Mouse (Mus musculus): Measurements from ENCODE around the gene Galnt2. TPM values are rescaled to one million over a fixed set of nuclear protein-coding genes. Genes with fewer than 3 reads are reported as not detected.

Galnt2 gene
- polyA plus RNA-seq, 1 experiment = 22.2 TPM

- TF ChIP-seq CTCF (IDR thresholded peaks at IDR 0.05; ENCODE audit: borderline replicate concordance, control insufficient read depth, extremely low read depth, insufficient read depth, low read length, poor library complexity) = no peak
- TF ChIP-seq POLR2A (IDR thresholded peaks at IDR 0.05; ENCODE audit: control insufficient read depth, extremely low read depth, insufficient read depth, low read length, poor library complexity) = no peak
- H3K4me1 ChIP-seq (replicated peaks; ENCODE audit: control insufficient read depth, insufficient read depth, low read length) = peaks cover 38% of the 10 kb centered on the region
- no peak overlapping the region for H3K4me3 ChIP-seq (ENCODE audit: control insufficient read depth, insufficient read depth, low read length)
- peaks cover 8% of the 10 kb centered on the region; the same call in 1 of the 2 replicates for H3K36me3 ChIP-seq (ENCODE audit: control insufficient read depth, insufficient read depth, low read length)
- H3K27me3 ChIP-seq (ENCODE audit: control insufficient read depth, insufficient read depth, low read length) = no peaks in the 10 kb centered on the region
- H3K27ac ChIP-seq (ENCODE audit: control insufficient read depth, insufficient read depth, low read length) = no peak overlapping the region; the same call in 1 of the 2 replicates
- DNase-seq = no peak
- WGBS = 69% methylated on average over 4 of the region's 4 CpGs
Measured at GRCm38 (mm10) chr8:124301512-124301911, 70.3 kb downstream of the Galnt2 start.

DNA sequence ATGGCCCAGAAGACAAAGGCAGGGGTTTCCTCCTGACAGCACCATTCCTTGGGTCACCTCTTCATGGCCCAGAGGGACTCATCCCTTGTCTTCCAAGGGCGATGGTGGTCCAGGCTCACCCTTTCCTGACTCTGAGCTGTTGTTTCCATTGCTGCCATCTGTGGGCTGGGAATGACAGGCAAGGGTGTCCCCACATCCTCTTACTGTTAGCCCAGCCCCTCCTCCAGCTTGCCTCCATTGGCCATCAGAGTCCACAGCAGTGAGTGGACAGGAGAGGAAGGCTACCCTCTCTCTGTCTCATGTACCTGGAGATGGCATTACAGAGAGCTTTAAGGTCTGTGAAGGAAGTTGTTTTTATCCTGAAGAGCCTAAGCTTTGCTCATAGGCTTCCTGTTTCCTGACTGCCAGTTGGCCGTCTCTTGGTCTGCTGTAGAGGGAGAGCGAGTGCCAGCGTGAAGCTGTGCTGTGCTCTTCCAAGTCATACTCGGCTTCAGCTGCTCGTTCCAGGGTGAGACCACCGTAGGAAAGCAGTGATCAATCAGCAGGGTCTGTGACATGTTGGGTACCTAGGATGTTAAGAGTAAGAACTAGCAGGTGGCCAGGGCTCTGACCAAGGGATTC is 70.9 kb downstream of the Galnt2 start:
- Histone ChIP-seq H3K4me3 (ENCODE audit: control insufficient read depth, insufficient read depth, low read length) (no peak overlapping the region), H3K27me3 (ENCODE audit: control insufficient read depth, insufficient read depth, low read length) (no peaks in the 10 kb centered on the region), H3K36me3 (ENCODE audit: control insufficient read depth, insufficient read depth, low read length) (peaks cover 8% of the 10 kb centered on the region; the same call in 1 of the 2 replicates), H3K27ac (ENCODE audit: control insufficient read depth, insufficient read depth, low read length) (no peak overlapping the region; the same call in 1 of the 2 replicates), H3K4me1 (replicated peaks; ENCODE audit: control insufficient read depth, insufficient read depth, low read length) (peaks cover 43% of the 10 kb centered on the region)
- DNase-seq = no peak
- WGBS = 21% methylated on average over 7 of the region's 7 CpGs
- TF ChIP-seq CTCF (IDR thresholded peaks at IDR 0.05; ENCODE audit: borderline replicate concordance, control insufficient read depth, extremely low read depth, insufficient read depth, low read length, poor library complexity) (no peak), POLR2A (IDR thresholded peaks at IDR 0.05; ENCODE audit: control insufficient read depth, extremely low read depth, insufficient read depth, low read length, poor library complexity) (no peak)

- no peak for DNase-seq
- TF ChIP-seq POLR2A (IDR thresholded peaks at IDR 0.05; ENCODE audit: control insufficient read depth, extremely low read depth, insufficient read depth, low read length, poor library complexity) = no peak
- TF ChIP-seq CTCF (IDR thresholded peaks at IDR 0.05; ENCODE audit: borderline replicate concordance, control insufficient read depth, extremely low read depth, insufficient read depth, low read length, poor library complexity) = no peak
- H3K4me1 ChIP-seq (replicated peaks; ENCODE audit: control insufficient read depth, insufficient read depth, low read length) = peaks cover 52% of the 10 kb centered on the region
- H3K36me3 ChIP-seq (ENCODE audit: control insufficient read depth, insufficient read depth, low read length) = peaks cover 8% of the 10 kb centered on the region; the same call in 1 of the 2 replicates
- no peak overlapping the region for H3K27ac ChIP-seq (ENCODE audit: control insufficient read depth, insufficient read depth, low read length)
- H3K4me3 ChIP-seq (ENCODE audit: control insufficient read depth, insufficient read depth, low read length) = no peak overlapping the region
- H3K27me3 ChIP-seq (ENCODE audit: control insufficient read depth, insufficient read depth, low read length) = no peaks in the 10 kb centered on the region
- WGBS = 92% methylated on average over 15 of the region's 15 CpGs
Measured at GRCm38 (mm10) chr8:124303211-124303902, 72.2 kb downstream of the Galnt2 start.

- H3K4me3 ChIP-seq (ENCODE audit: control insufficient read depth, insufficient read depth, low read length) = no peak overlapping the region
- no peak for DNase-seq
- H3K27ac ChIP-seq (ENCODE audit: control insufficient read depth, insufficient read depth, low read length) = no peak overlapping the region
- 93% methylated on average over 4 of the region's 4 CpGs for WGBS
- peaks cover 54% of the 10 kb centered on the region for H3K4me1 ChIP-seq (replicated peaks; ENCODE audit: control insufficient read depth, insufficient read depth, low read length)
- peaks cover 8% of the 10 kb centered on the region; the same call in 1 of the 2 replicates for H3K36me3 ChIP-seq (ENCODE audit: control insufficient read depth, insufficient read depth, low read length)
- no peak for TF ChIP-seq POLR2A (IDR thresholded peaks at IDR 0.05; ENCODE audit: control insufficient read depth, extremely low read depth, insufficient read depth, low read length, poor library complexity)
- no peaks in the 10 kb centered on the region for H3K27me3 ChIP-seq (ENCODE audit: control insufficient read depth, insufficient read depth, low read length)
Measured at GRCm38 (mm10) chr8:124304141-124304540, 73.0 kb downstream of the Galnt2 start.

- TF ChIP-seq POLR2A (IDR thresholded peaks at IDR 0.05; ENCODE audit: control insufficient read depth, extremely low read depth, insufficient read depth, low read length, poor library complexity) (no peak), CTCF (IDR thresholded peaks at IDR 0.05; ENCODE audit: borderline replicate concordance, control insufficient read depth, extremely low read depth, insufficient read depth, low read length, poor library complexity) (no peak)
- H3K36me3 ChIP-seq (ENCODE audit: control insufficient read depth, insufficient read depth, low read length) = peaks cover 8% of the 10 kb centered on the region; the same call in 1 of the 2 replicates
- peaks cover 48% of the 10 kb centered on the region for H3K4me1 ChIP-seq (replicated peaks; ENCODE audit: control insufficient read depth, insufficient read depth, low read length)
- H3K27ac ChIP-seq (ENCODE audit: control insufficient read depth, insufficient read depth, low read length) = peak overlapping the region; percentile 49
- no peak for DNase-seq
- H3K4me3 ChIP-seq (ENCODE audit: control insufficient read depth, insufficient read depth, low read length) = no peak overlapping the region
- 21% methylated on average over 7 of the region's 7 CpGs for WGBS
- no peaks in the 10 kb centered on the region for H3K27me3 ChIP-seq (ENCODE audit: control insufficient read depth, insufficient read depth, low read length)
Measured at GRCm38 (mm10) chr8:124306574-124306973, 75.4 kb downstream of the Galnt2 start.

DNA sequence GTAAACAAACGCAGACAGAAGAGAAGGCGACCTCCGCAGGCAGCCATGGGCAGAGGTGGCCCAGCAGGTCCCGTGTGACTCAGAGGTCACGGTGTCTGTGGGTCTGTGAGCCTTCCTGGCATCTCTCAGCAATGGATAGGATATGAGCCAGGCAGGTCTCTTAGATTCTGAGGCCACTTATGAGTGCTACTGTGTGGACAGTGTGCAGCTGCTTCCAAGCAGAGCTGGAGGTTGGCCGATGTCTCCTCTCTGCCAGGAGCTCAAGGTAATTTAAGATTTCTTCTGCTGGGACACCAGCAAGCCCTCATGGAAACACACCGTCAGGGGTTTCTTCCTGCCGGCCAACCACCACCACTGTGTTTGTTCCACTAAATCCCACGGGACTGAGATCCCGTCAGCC is 76.5 kb downstream of the Galnt2 start:
- no peak for DNase-seq
- Histone ChIP-seq H3K4me1 (replicated peaks; ENCODE audit: control insufficient read depth, insufficient read depth, low read length) (peaks cover 46% of the 10 kb centered on the region), H3K4me3 (ENCODE audit: control insufficient read depth, insufficient read depth, low read length) (no peak overlapping the region), H3K27me3 (ENCODE audit: control insufficient read depth, insufficient read depth, low read length) (no peaks in the 10 kb centered on the region), H3K27ac (ENCODE audit: control insufficient read depth, insufficient read depth, low read length) (no peak overlapping the region), H3K36me3 (ENCODE audit: control insufficient read depth, insufficient read depth, low read length) (peaks cover 8% of the 10 kb centered on the region; the same call in 1 of the 2 replicates)
- 98% methylated on average over 10 of the region's 10 CpGs for WGBS
- TF ChIP-seq CTCF (IDR thresholded peaks at IDR 0.05; ENCODE audit: borderline replicate concordance, control insufficient read depth, extremely low read depth, insufficient read depth, low read length, poor library complexity) (no peak), POLR2A (IDR thresholded peaks at IDR 0.05; ENCODE audit: control insufficient read depth, extremely low read depth, insufficient read depth, low read length, poor library complexity) (no peak)
